Mouse (Mus musculus) limb, embryonic 15.5 days (tissue): Measurements from ENCODE around the gene Cuedc1. TPM values are rescaled to one million over a fixed set of nuclear protein-coding genes. Genes with fewer than 3 reads are reported as not detected.
"Not testable (repeated sequence)": the region's sequence is repeated elsewhere in the genome, so short reads cannot be mapped to it uniquely, and the experiment has no call there.

ENCODE experiments used
- ATAC-seq: fragments of 200-750 bp; cut with Nextera tagmentation; 2 replicates; pipeline ENCODE4 v1.8.0; 2017; ENCODE audit warnings: low read depth, moderate TSS enrichment; ENCODE audit not compliant: insufficient number of reproducible peaks, low FRiP score, low TSS enrichment
- H3K27ac ChIP-seq: fragments of 300-500 bp; sonication (generic); 2 replicates; pipeline ENCODE4 v1.5.1; 2015; ENCODE audit warnings: moderate library complexity, mild to moderate bottlenecking, inconsistent platforms
- H3K27me3 ChIP-seq: fragments of 300-500 bp; sonication (generic); 2 replicates; pipeline ENCODE4 v1.6.1; 2015; ENCODE audit warnings: inconsistent platforms
- H3K36me3 ChIP-seq: fragments of 300-500 bp; sonication (generic); 2 replicates; pipeline ENCODE4 v1.6.1; 2015; ENCODE audit warnings: inconsistent platforms
- H3K4me1 ChIP-seq: fragments of 300-500 bp; sonication (generic); 2 replicates; pipeline ENCODE4 v1.6.1; 2015; ENCODE audit warnings: inconsistent platforms
- H3K4me2 ChIP-seq: fragments of 300-500 bp; sonication (generic); 2 replicates; pipeline ENCODE4 v1.6.1; 2015; ENCODE audit warnings: mild to moderate bottlenecking, inconsistent platforms
- H3K4me3 ChIP-seq: fragments of 300-500 bp; sonication (generic); 2 replicates; pipeline ENCODE4 v1.5.1; 2015; ENCODE audit warnings: mild to moderate bottlenecking, inconsistent platforms
- H3K9ac ChIP-seq: fragments of 300-500 bp; sonication (generic); 2 replicates; pipeline ENCODE4 v1.6.1; 2015; ENCODE audit warnings: inconsistent platforms
- H3K9me3 ChIP-seq: fragments of 300-500 bp; sonication (generic); 2 replicates; pipeline ENCODE4 v1.6.1; 2016; ENCODE audit warnings: inconsistent platforms
- whole genome bisulfite sequencing: fragments of 180-500 bp; shearing (Covaris S2); methylation state at CpG from one replicate; pipeline ENCODE4 v1.1.7; 2015; 5-methylcytosine and 5-hydroxymethylcytosine counted together
- polyA plus RNA-seq: library from polyadenylated mRNA; unstranded; fragments of >200 nt; fragmentation: Nextera tagmentation; extraction: Ambion mirVana; gene quantifications from 2 replicates; pipeline ENCODE4 v1.2.1, GENCODE M21; 2015

Cuedc1 gene
- polyA plus RNA-seq, 1 experiment from 2014 or later = 32.1 TPM

- H3K27me3 ChIP-seq = peaks cover 2% of the 10 kb centered on the region; the same call in 1 of the 2 replicates
- no peak overlapping the region; the same call in 1 of the 2 replicates for H3K4me2 ChIP-seq
- ATAC-seq = no peak
- H3K9ac ChIP-seq = no peak overlapping the region
- no peak overlapping the region for H3K4me3 ChIP-seq
- H3K4me1 ChIP-seq = peaks cover 52% of the 10 kb centered on the region
- H3K9me3 ChIP-seq = no peaks in the 10 kb centered on the region
- H3K27ac ChIP-seq = peak overlapping the region; percentile 85
- 62% methylated on average over 14 of the region's 14 CpGs for WGBS
- H3K36me3 ChIP-seq = peaks cover 17% of the 10 kb centered on the region
Measured at GRCm38 (mm10) chr11:88186078-88186946, 88.5 kb downstream of the Cuedc1 start.

GRCm38 (mm10) chr11:88186947-88187243 lies 89.0 kb downstream of the Cuedc1 start:
- no peaks in the 10 kb centered on the region for H3K9me3 ChIP-seq
- H3K4me3 ChIP-seq = no peak overlapping the region
- H3K27ac ChIP-seq = peak overlapping the region; percentile 85
- peak overlapping the region; percentile 44; the same call in 1 of the 2 replicates for H3K4me2 ChIP-seq
- H3K4me1 ChIP-seq = peaks cover 50% of the 10 kb centered on the region
- 33% methylated on average over 2 of the region's 2 CpGs for WGBS
- peaks cover 17% of the 10 kb centered on the region for H3K36me3 ChIP-seq
- no peak overlapping the region for H3K9ac ChIP-seq
- ATAC-seq = no peak
- H3K27me3 ChIP-seq = peaks cover 7% of the 10 kb centered on the region; the same call in 1 of the 2 replicates

- Histone ChIP-seq H3K9ac (0 out of 2 replicates have a peak overlapping the region, but pooled peaks have one; percentile 7), H3K36me3 (peaks cover 14% of the 10 kb centered on the region), H3K27ac (peak overlapping the region; percentile 85), H3K9me3 (no peaks in the 10 kb centered on the region), H3K27me3 (peaks cover 14% of the 10 kb centered on the region; the same call in 1 of the 2 replicates), H3K4me3 (peak overlapping the region; percentile 24), H3K4me1 (peaks cover 50% of the 10 kb centered on the region), H3K4me2 (peak overlapping the region; percentile 44)
- 6% methylated on average over 25 of the region's 25 CpGs for WGBS
- ATAC-seq = peak; percentile 90
Measured at GRCm38 (mm10) chr11:88187417-88188133, 89.7 kb downstream of the Cuedc1 start.

- peak overlapping the region; percentile 44; the same call in 1 of the 2 replicates for H3K4me2 ChIP-seq
- H3K4me3 ChIP-seq = peak overlapping the region; percentile 24; the same call in 1 of the 2 replicates
- ATAC-seq = no peak
- WGBS = 52% methylated on average over 8 of the region's 8 CpGs
- H3K4me1 ChIP-seq = peaks cover 51% of the 10 kb centered on the region
- H3K9me3 ChIP-seq = no peaks in the 10 kb centered on the region
- peak overlapping the region; percentile 85 for H3K27ac ChIP-seq
- H3K27me3 ChIP-seq = peaks cover 18% of the 10 kb centered on the region
- H3K9ac ChIP-seq = no peak overlapping the region
- H3K36me3 ChIP-seq = peaks cover 9% of the 10 kb centered on the region
Measured at GRCm38 (mm10) chr11:88188216-88188615, 90.4 kb downstream of the Cuedc1 start.

- 88% methylated on average over 7 of the region's 7 CpGs for WGBS
- Histone ChIP-seq H3K27me3 (peaks cover 22% of the 10 kb centered on the region), H3K4me2 (no peak overlapping the region), H3K4me1 (peaks cover 53% of the 10 kb centered on the region), H3K9ac (no peak overlapping the region), H3K36me3 (peaks cover 5% of the 10 kb centered on the region), H3K4me3 (no peak overlapping the region), H3K27ac (0 out of 2 replicates have a peak overlapping the region, but pooled peaks have one; percentile 85), H3K9me3 (no peaks in the 10 kb centered on the region)
- no peak for ATAC-seq
Measured at GRCm38 (mm10) chr11:88188635-88189034, 90.8 kb downstream of the Cuedc1 start.

GRCm38 (mm10) chr11:88192595-88192994 lies 94.7 kb downstream of the Cuedc1 start:
- no peak overlapping the region for H3K4me3 ChIP-seq
- H3K9me3 ChIP-seq = no peaks in the 10 kb centered on the region
- 15% methylated on average over 4 of the region's 4 CpGs for WGBS
- peaks cover 34% of the 10 kb centered on the region for H3K27me3 ChIP-seq
- peaks cover 4% of the 10 kb centered on the region; the same call in 1 of the 2 replicates for H3K36me3 ChIP-seq
- H3K4me1 ChIP-seq = peaks cover 51% of the 10 kb centered on the region
- no peak for ATAC-seq
- no peak overlapping the region; the same call in 1 of the 2 replicates for H3K27ac ChIP-seq
- H3K9ac ChIP-seq = no peak overlapping the region
- H3K4me2 ChIP-seq = no peak overlapping the region

- Histone ChIP-seq H3K4me1 (peaks cover 47% of the 10 kb centered on the region), H3K9ac (no peak overlapping the region)
Measured at GRCm38 (mm10) chr11:88193098-88193823, 95.4 kb downstream of the Cuedc1 start.

GRCm38 (mm10) chr11:88193824-88194696 lies 96.2 kb downstream of the Cuedc1 start:
- Histone ChIP-seq H3K27ac (no peak overlapping the region), H3K9ac (no peak overlapping the region), H3K4me3 (peak overlapping the region; percentile 14; the same call in 1 of the 2 replicates), H3K27me3 (peaks cover 34% of the 10 kb centered on the region), H3K9me3 (no peaks in the 10 kb centered on the region), H3K4me1 (peaks cover 43% of the 10 kb centered on the region), H3K4me2 (peak overlapping the region; percentile 24; the same call in 1 of the 2 replicates), H3K36me3 (peaks cover 4% of the 10 kb centered on the region; the same call in 1 of the 2 replicates)
- ATAC-seq = no peak
- 11% methylated on average over 29 of the region's 29 CpGs for WGBS

More at GRCm38 (mm10) chr11:88193098-88193823, 95.4 kb downstream of the Cuedc1 start:
- Histone ChIP-seq H3K27me3 (peaks cover 34% of the 10 kb centered on the region), H3K27ac (no peak overlapping the region), H3K36me3 (peaks cover 4% of the 10 kb centered on the region; the same call in 1 of the 2 replicates), H3K9me3 (no peaks in the 10 kb centered on the region), H3K4me3 (peak overlapping the region; percentile 14; the same call in 1 of the 2 replicates), H3K4me2 (peak overlapping the region; percentile 24; the same call in 1 of the 2 replicates)
- no peak for ATAC-seq
- WGBS = 15% methylated on average over 34 of the region's 34 CpGs

GRCm38 (mm10) chr11:88195699-88196098 lies 97.8 kb downstream of the Cuedc1 start:
- WGBS = 84% methylated on average over 3 of the region's 3 CpGs
- ATAC-seq, H3K36me3 ChIP-seq, H3K27ac ChIP-seq, H3K9ac ChIP-seq, H3K9me3 ChIP-seq, H3K4me2 ChIP-seq, H3K4me3 ChIP-seq: not testable (repeated sequence)
- H3K4me1 ChIP-seq = peaks cover 43% of the 10 kb centered on the region
- H3K27me3 ChIP-seq = peaks cover 34% of the 10 kb centered on the region

- no peak overlapping the region for H3K4me2 ChIP-seq
- WGBS = 3% methylated on average over 2 of the region's 2 CpGs
- ATAC-seq = no peak
Measured at GRCm38 (mm10) chr11:88197153-88197576, 99.3 kb downstream of the Cuedc1 start.

More at GRCm38 (mm10) chr11:88197153-88197576, 99.3 kb downstream of the Cuedc1 start:
- Histone ChIP-seq H3K4me3 (no peak overlapping the region), H3K9ac (no peak overlapping the region), H3K27me3 (peaks cover 24% of the 10 kb centered on the region), H3K9me3 (no peaks in the 10 kb centered on the region), H3K27ac (no peak overlapping the region), H3K4me1 (peaks cover 32% of the 10 kb centered on the region), H3K36me3 (no peaks in the 10 kb centered on the region)
